Mouse (Mus musculus): Measurements from ENCODE around the gene Zfp775.
"Not testable (repeated sequence)": the region's sequence is repeated elsewhere in the genome, so short reads cannot be mapped to it uniquely, and the experiment has no call there.

Gene Zfp775

DNA sequence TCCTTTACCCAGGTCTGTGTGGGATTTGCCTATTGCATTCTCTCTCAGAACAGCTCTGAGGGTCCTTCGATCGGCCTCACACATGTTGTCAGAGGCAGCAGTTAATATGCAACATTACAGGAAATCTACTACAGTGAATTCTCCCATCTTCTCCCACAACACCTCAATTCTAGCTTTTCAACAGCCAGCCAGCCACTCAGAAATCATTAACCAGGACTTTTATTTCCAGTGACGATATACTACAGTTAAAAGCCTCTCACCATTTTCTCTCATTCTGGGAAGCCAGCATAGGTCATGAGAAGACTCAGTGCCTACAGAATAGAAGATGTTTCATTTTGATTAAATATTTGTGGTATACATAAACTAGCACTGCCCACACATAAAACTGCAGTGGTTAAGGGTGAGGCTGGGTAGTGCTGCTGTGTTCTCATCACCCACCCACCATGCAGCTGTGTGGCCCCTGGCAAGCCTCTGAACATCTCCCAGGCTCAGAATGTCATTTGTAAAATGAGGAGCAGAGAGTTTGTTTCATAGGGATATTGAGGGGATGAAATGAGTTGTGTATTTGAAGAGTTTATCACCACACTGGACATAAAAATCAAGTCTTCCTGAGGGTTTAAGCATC lies 10.5 kb upstream of the Zfp775 start:
- no peak for DNase-seq

DNA sequence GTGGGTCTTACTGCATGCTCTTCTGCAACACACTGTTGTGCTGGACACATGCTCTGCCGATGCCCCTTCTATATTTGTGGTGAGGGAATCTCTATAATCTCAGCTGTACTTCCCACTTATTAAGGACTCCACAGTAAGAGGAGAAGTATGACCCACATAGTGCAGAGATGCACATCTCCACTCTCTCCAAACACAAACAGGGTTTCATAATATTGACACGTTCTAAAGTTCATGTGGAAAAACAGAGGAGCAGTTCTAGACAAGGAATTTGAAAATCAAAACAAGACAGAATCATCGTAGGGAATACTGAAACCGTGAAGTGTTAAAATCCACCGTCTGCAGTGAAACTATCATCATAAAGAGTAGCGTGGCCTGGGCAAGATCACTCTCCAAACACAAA lies 10.0 kb upstream of the Zfp775 start:
- no peak for DNase-seq

DNA sequence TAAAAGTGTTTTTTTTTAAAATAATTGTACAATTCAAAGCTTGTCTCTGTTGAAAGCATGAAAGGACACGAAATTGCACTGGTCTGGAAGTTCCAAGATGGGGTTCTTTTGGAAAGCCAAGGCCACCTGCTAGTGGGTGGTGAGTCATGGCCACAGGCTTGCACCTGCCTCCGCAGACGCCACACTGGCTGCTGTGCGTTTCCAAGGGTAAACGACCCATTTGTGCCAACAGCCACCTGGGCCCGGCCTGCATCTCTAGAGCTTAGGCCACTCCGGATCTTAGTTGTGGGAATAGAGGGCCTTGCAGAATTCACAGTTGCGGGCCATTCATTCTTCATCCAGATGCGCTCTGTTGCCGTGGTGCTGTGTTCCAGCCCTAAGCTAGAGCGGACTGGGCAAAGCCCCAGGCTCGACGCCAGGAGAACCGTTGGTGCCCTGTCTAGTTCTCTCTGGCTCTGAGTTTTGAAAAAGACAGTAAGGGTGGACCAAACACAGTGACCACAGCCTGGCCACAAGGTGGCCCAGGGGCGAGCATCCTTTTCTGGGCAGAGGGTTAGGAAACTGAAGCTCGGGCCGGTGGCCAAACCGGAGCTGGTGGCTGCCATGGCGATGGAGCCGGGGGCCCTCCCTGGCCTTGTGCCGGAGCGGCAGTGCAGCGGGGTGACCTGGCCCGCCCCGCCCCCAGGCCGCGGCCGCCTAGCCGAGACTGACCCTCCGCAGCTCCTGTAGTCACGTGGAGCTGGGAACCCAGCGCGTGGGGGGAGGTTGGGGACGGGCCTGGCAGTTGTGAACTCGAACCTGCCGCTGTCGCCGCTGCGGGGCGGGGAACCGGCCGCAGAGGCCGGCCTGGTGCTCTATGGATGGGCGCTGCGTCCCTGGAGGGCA lies 8.5 kb upstream of the Zfp775 start, which contains the start of the genes Repin1 and Gm44965:
Repin1 (plus strand) TSS at position 726 of the 885 bp plus-strand sequence.
Gm44965 (plus strand) TSS at position 784 of the 885 bp plus-strand sequence.
- peak; percentile 95 for DNase-seq

DNA sequence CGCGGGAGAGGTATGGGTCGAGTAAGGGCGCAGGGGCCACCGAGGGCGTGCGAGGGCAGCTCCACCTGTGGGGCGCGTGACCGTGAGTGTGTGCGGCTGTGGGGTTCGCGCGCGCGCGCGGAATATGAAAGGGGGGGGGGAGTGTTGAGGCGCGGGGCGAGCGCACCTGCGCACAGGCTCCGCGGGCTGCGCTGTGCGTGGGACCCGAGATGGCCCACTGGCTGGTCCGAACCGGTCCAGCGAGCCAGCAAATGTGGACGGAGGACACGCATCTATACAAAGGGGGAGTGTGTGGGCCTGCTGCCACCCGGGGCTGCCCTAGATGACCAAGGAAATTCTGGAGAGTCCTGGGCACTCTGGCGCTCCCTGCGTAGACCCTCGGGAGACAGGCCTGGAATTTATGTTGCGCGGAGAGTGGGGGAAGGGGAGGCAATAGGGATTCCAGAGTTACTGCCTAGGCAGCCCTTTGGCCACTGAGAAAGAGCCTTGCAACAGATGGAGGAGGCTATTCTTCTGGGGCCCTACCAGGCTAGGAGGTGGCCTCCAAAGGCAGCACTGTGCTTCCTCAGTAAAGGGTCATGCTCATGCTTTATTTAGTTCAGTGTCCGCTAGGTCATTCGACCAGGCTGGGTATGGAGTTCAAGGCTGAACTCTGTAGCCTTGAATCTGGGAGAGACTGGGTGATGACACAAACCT lies 7.7 kb upstream of the Zfp775 start:
- peak; percentile 73 for DNase-seq

DNA sequence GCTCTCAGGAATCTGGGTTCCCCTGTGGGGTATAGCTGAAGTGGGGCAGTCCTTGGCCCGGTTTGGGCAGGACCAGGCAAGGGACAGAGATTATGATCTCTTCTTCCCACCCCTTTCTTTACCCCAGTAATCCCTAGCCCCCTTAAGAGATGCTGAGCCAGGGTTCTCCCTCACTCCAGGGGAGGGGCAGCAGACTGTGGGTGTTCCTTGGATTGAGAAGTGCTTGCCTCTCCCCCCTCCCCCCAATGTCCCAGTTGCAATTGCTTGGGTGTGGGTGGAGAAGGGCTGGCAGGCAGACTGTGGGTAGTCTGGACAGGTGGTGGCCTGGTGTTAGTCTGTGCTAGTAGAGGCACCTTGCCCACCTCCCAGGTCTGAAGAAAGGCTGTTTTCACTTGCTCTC lies 6.6 kb upstream of the Zfp775 start:
- peak; percentile 43 for DNase-seq

DNA sequence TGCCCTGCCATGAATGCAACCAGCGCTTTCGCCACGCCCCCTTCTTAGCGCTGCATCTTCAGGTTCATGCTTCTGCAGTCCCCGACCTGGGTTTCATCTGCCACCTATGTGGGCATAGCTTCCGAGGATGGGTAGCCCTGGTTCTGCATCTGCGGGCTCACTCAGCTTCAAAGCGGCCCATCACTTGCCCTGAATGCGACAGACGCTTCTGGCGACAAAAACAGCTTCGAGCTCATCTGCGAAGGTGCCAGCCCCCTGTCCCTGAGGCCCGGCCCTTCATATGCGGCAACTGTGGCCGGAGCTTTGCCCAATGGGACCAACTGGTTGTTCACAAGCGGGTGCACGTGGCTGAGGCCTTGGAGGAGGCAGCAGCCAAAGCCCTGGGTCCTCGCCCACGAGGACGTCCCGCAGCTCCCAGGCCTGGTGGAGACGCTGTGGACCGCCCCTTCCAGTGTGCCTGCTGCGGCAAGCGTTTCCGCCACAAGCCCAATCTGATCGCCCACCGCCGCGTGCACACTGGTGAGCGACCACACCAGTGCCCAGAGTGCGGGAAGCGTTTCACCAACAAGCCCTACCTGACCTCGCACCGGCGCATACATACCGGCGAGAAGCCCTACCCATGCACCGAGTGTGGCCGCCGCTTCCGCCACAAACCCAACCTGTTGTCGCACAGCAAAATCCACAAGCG lies 5.2 kb upstream of the Zfp775 start:
- DNase-seq = no peak

DNA sequence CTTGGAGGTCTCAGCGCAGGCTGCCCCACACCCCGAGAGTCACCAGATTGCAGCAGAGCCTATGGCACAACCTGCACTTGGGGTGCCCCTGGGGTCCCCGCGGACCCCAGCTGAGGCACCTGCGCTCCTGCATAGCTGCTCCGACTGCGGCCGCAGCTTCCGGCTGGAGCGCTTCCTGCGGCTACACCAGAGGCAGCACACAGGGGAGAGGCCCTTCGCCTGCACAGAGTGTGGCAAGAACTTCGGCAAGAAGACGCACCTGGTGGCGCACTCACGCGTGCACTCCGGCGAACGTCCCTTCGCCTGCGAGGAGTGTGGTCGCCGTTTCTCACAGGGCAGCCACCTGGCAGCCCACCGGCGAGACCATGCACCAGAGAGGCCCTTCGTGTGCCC lies 4.6 kb upstream of the Zfp775 start:
- no peak for DNase-seq

DNA sequence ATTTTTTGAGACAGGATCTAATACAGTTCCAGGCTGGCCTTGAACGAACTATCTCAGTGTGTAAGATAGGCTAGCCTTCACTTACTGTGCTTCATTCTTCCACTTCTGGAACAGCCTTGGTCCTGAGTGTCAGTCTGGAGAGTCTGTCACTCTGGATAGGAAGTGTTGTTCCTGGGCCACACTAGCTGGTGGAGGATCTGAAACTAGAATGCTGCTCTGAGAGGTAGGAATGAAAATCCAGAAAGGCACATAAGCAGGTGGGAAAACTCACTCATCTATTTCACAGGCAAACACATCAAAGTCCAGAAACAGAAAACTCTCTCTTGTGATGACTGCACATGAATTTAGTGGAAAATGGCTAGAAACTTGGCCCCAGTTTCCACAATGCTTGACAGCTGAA lies 1.3 kb upstream of the Zfp775 start:
- DNase-seq = no peak

DNA sequence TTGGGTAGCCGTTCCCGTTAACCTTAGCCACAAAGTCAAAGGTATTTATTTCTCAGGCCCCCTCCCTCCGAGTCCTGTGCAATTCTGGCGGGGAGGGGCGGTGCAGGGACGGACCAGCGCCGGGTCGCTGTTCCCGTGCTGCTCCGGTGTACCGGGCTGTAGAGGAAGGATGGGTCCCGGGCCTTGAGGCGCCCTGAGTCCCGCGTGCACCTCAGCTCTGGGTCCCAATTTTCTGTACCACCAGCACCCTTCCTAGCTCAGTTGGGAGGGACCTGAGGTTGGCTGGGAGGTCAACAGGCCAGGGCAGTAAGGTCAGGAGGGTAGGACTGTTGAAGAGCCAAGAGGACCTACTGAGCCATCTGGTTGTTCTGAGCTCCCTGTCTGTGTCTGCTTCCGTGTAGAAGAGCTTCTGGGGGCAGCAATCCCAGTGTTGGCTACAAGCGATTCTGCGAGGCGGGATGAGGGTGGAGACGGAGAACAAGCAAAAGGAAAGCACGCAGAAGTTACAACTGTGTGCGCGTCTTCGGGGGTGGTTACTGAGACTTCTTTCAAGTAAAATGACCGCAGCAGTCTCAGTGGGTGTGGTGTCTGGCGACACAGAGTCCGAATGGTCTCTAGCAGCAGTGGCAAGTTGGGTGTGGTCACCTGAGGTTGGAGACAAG lies 348 bp downstream of the Zfp775 start:
- DNase-seq = peak; percentile 60

DNA sequence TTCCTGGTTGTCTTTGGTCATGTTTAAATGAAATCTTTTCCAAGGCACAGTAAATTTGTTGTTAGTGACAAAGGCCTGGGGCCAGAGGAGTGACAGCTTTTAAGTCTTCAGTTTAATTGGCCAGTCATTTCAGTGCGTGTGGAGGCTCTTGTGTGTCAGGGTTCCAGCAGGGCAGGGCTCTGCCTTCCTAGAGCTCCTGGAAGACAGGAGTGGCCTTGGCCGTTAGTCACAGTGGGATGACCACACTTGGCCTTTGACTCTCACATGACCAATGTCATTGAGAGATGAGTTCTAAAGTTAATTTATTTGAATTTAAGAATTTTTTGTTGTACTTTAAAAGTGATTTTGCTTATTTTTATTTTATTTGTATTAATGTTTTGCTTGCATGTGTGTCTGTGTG lies 6.3 kb downstream of the Zfp775 start:
- no peak for DNase-seq

DNA sequence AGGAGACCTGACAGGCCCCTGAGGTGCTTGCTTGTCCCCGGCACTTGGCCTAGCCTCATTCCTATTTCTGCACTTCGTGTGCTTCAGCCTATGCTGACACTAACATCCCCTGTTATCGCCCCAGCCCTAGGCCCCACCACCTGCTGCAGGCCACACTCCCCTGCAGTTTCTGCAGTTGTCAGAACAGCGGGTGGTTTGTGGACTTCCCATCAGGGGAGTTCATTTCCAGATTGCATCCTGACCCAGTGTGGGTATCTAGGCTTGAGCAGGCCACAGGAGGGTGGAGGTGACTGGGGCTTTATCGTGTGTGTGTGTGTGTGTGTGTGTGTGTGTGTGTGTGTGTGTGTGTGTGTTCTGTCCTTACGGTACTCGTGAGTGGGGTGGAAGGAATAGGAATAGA lies 7.6 kb downstream of the Zfp775 start:
- no peak for DNase-seq

DNA sequence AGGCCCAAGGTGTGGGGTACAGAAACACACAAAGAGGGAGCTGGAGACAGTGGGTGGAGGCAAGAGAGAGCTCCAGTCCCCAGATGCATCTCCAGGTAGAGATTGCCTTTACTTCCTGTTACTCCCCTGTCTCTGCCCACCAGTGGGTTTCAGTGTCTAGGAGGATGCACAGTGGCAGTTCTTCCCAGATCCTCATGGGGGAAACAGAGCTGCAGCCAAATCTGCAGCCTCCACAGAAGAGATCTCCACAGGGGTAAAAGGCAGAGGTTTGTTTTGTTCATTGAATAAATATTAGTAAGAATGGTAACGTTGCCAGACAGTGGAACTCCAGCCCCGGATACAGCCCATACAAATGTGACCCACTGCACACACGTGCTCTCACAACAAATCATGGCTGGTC lies 8.8 kb downstream of the Zfp775 start:
- DNase-seq = no peak

DNA sequence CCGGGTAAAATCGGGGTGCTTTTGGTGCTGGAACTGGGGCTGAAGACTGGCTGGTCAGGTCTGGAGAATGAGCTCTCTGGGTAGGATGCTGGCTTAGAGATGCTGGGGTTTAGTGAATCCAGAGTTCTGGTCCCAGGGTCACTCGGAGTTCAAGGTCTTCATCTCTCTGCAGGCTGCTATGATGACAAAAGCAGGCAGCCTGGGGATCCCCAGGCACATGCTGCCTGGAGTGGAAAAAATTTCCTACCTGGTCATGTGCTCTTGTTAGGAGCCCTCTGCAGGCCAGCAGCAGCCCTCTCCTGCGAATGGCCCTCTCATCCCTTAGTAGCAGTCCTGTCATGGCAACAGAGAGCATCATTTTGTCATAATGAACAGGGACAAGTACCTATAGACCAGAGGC lies 11.6 kb downstream of the Zfp775 start:
- DNase-seq = no peak

DNA sequence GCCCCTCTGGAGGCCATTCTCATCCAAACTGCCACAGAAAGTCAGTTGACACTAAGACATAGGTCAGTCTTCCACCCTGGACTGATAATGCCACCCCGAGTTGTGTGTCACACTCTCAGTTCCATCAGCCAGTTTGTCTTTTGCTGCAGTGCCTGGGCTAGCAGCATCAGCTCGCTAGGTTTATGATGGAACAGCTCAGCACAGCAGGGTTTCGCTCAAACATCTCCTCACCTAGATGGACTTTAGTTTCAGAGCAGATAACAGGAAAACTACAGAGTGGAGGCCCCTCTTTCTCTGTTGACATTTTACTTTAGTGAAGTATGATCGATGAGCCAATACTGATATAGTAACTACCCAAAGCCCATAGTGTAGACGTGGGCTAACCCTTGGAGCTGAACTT lies 12.9 kb downstream of the Zfp775 start:
- no peak for DNase-seq

DNA sequence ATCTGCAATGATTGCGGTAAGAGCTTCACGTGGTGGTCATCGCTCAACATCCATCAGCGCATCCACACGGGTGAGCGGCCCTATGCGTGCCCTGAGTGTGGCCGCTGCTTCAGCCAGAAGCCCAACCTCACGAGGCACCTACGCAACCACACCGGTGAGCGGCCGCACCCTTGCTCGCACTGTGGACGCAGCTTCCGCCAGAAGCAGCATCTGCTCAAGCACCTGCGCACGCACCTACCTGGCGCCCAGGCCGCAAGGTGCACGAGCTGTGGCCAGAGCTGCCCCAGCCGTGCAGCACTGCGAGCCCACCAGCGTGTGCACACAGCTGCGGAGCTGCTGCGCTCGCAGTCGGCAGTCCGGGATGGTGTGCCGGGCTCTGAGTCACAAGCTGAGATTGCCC lies 18.2 kb downstream of the Zfp775 start:
- DNase-seq = no peak

DNA sequence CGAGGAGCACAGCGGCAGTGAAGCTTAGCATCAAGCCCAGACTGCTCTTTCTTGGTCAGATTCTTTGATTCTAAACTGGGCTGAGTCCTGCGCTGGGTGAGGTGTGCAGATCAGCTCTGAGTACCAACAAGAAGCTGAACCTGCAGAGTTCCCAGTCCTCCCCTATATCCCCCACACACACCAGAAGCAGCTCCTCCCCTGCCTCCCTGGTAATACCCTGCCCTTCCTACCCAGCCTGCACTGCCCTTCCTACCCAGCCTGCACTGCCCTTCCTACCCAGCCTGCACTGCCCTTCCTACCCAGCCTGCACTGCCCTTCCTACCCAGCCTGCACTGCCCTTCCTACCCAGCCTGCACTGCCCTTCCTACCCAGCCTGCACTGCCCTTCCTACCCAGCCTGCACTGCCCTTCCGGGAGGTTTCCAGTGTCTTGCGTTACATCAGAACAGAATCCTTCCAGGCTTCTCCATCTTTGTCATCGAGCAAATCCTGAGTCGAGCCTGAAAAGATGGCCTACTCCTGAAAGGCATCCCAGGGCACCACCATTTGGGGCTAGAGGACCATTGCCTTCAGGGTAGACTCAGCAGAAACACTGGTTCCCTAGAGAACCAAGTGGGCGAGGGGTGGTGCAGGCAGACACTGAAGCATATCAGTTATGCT lies 20.5 kb downstream of the Zfp775 start:
- DNase-seq = not testable (repeated sequence)

DNA sequence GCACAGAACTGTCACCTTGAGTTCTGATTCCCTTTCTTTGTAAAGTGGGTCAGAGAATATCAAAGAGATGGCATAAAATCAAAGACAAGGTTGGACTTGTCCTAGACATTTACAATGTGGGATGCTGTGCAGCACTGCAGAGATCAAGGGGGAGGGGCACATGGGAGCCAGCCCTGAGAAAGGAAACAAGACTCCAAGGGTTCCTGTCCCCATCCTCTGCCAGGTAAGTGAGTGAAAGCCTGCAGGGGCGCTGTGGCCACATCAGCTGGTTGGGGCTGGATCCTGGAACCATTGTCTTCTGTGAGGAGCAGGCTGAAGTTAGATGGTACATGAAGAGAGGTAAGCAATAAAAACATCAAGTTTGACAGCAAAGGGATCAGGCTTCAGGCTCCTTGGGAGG lies 21.6 kb downstream of the Zfp775 start:
- DNase-seq = no peak

DNA sequence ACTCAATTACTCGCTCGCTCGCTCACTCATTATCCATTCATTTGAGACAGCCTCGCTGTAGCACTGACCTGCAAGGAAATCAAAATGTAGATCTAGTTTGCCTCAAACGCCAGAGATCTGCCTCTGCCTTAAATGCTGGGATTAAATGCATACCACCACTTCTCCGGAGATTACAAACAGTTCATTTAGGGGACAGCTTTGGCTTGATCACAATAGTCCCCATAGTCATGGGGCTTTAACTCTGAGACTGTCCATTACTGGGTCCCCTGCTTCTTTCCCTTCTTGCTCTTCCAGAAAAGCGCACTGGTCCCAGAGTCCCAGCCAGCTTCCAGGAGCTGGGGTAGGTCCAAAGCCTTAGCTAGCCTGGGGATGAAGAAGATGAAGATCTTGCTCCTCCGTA lies 24.6 kb downstream of the Zfp775 start, which contains the start of gene AI854703:
AI854703 (plus strand) TSS at position 301 of the 400 bp plus-strand sequence.
- no peak for DNase-seq

DNA sequence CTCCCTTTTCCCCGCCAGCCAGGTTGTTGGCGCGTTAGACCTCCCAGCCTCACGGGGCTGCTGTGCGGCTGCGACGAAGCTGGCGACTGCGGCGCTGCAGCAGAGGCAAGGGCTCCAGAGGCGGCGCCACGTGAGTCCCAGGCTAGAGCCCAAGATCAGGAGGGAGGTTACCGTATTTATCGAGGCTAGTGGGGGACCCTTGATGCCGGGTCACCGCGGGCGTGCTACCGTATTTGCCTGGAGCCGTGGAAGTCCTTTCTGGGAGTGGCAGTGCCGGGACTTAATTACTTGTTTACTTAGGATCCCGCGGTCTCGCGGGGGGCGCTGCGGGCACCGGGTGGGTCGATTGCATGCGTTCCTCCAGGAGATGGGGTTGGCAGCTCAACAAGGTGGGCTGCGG lies 25.1 kb downstream of the Zfp775 start:
- DNase-seq = peak; percentile 89

DNA sequence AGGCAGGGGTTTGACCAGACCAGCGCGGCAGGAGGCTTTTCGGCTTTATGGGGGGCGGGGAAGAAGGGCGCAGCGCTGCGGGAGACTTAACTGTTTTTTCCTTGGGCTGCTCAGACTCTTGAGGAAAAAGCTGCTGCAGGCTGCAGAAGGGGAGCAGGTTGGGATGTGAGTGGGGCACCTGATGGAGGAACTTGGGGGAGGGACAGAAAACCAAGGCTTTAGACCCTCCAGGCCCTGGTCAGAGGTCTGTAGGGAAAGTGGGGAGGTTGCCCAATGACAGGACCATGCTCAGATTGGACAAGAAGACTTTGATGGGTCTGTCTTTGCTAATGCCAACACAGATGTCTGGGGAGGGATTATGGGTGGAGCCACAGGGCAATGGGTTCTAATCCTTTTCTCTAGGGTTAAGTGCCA lies 25.7 kb downstream of the Zfp775 start:
- peak; percentile 74 for DNase-seq

DNA sequence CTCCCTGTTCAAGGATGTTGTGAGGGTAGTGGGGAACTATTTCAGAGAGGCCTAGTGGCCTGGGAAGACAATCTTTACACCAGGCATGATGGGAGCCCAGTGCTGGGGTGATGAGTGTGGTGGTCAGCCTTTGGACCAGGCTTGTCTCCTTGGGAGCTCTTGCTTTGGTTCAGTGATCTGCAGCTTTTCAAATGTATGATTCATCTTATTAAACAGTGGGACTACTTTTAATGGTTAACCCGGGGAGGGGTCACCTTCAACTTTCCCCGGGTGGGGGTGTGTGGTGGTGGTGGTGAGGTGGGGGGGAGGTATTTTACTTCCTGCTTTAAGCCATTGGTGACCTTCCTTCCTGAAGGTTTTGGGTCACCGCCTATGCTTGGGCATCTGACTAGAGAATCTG lies 26.5 kb downstream of the Zfp775 start:
- DNase-seq = peak; percentile 89

All from kidney, adult 11 months (tissue).